17 mouse cellular contexts compared by ENCODE assay signal in genomic region chr1:165017793-165018192, GRCm38 (mm10).
A peak's percentile ranks its signal among the peaks of the same experiment; 100 is the strongest.
DNase-seq lines count a peak whose midpoint lies in the region; ATAC-seq and TF ChIP-seq lines count a peak whose summit lies in the region.
"Had no signal": no experiment of that assay in that cellular context is flagged by ENCODE, and none has a peak within 500 bp of the region (broad histone marks: within the 10 kb centered on the region; RNA-seq: fewer than 3 reads in every experiment).

No protein-coding gene starts in this region.

- H3K4me3 ChIP-seq in layer of hippocampus, adult 2 months: no peak overlapping the region
- H3K4me3 ChIP-seq in forebrain, embryonic 13.5 days: no peak overlapping the region
- H3K4me3 ChIP-seq in hindbrain, postnatal 0 days (ENCODE audit: low read length): no peak overlapping the region
- no peak overlapping the region for H3K4me3 ChIP-seq in neural tube, embryonic 12.5 days
- H3K4me3 ChIP-seq: liver, embryonic 13.5 days had no signal

- intact Hi-C loops in left cerebral cortex, postnatal 14 days (cut with DNase I): loop anchor here (5.0 kb wide), 1 partner anchor 90 kb away; no protein-coding TSS in a partner anchor

- H3K27me3 ChIP-seq in forebrain, embryonic 13.5 days: no peaks in the 10 kb centered on the region
- H3K27me3 ChIP-seq in hindbrain, postnatal 0 days (ENCODE audit: insufficient read depth, low read length): no peaks in the 10 kb centered on the region
- no peaks in the 10 kb centered on the region for H3K27me3 ChIP-seq in neural tube, embryonic 12.5 days (replicated peaks)
- H3K27me3 ChIP-seq: liver, embryonic 13.5 days had no signal

- no peak overlapping the region for H3K4me2 ChIP-seq in forebrain, embryonic 13.5 days
- no peak overlapping the region for H3K4me2 ChIP-seq in hindbrain, postnatal 0 days (ENCODE audit: low read depth, low read length)
- no peak overlapping the region for H3K4me2 ChIP-seq in neural tube, embryonic 12.5 days (replicated peaks)
- H3K4me2 ChIP-seq: liver, embryonic 13.5 days had no signal

- TF ChIP-seq CTCF in layer of hippocampus, adult 2 months (conservative IDR thresholded peaks at IDR 0.05): no peak
- no peak for TF ChIP-seq CTCF in hindbrain, postnatal 0 days (IDR thresholded peaks at IDR 0.05; ENCODE audit: low read depth)

- no peak for DNase-seq in layer of hippocampus, adult 2 months (ENCODE audit: low spot score in 2 of 2)
- no peak for DNase-seq in layer of hippocampus, adult 18-20 months (ENCODE audit: low spot score in 2 of 2)
- DNase-seq in hindbrain, postnatal 0 days (ENCODE audit: low spot score): peak; percentile 65
- no peak for DNase-seq in frontal cortex, postnatal 36 days (ENCODE audit: low spot score in 2 of 2)
- DNase-seq in frontal cortex, adult 2 months (ENCODE audit: extremely low spot score in 1 of 2, low spot score in 1 of 2): no peak
- no peak for DNase-seq in left cerebral cortex, postnatal 14 days (ENCODE audit: low spot score in 2 of 2)
- DNase-seq: B cell, adult 2 months; cerebellum, adult 2 months; gastrocnemius, postnatal 36 days; kidney, postnatal 25 days; left cerebral cortex, postnatal 4 days; liver, embryonic 13.5 days; thymus, adult 18-20 months had no signal

- WGBS in forebrain, embryonic 13.5 days: 27% methylated on average over 6 of the region's 6 CpGs
- 24% methylated on average over 6 of the region's 6 CpGs for WGBS in hindbrain, postnatal 0 days
- 46% methylated on average over 6 of the region's 6 CpGs for WGBS in neural tube, embryonic 12.5 days

- peak overlapping the region; percentile 48; the same call in 1 of the 2 replicates for H3K27ac ChIP-seq in layer of hippocampus, adult 2 months
- H3K27ac ChIP-seq in forebrain, embryonic 13.5 days: no peak overlapping the region
- 0 out of 2 replicates have a peak overlapping the region, but pooled peaks have one; percentile 32 for H3K27ac ChIP-seq in hindbrain, postnatal 0 days
- H3K27ac ChIP-seq in neural tube, embryonic 12.5 days: no peak overlapping the region
- H3K27ac ChIP-seq: liver, embryonic 13.5 days had no signal

- no peak overlapping the region for H3K9ac ChIP-seq in forebrain, embryonic 13.5 days
- H3K9ac ChIP-seq in hindbrain, postnatal 0 days (replicated peaks; ENCODE audit: low read length): no peak overlapping the region
- H3K9ac ChIP-seq in neural tube, embryonic 12.5 days: no peak overlapping the region
- H3K9ac ChIP-seq: liver, embryonic 13.5 days had no signal

- peaks cover 10% of the 10 kb centered on the region for H3K4me1 ChIP-seq in forebrain, embryonic 13.5 days
- H3K4me1 ChIP-seq in hindbrain, postnatal 0 days (ENCODE audit: insufficient read depth, low read length): peaks cover 8% of the 10 kb centered on the region
- H3K4me1 ChIP-seq in neural tube, embryonic 12.5 days: no peaks in the 10 kb centered on the region; the same call in 1 of the 2 replicates
- H3K4me1 ChIP-seq: liver, embryonic 13.5 days had no signal

- ATAC-seq in forebrain, embryonic 13.5 days: peak; percentile 14; the same call in 1 of the 2 replicates
- ATAC-seq in hindbrain, postnatal 0 days: peak; percentile 48
- ATAC-seq in neural tube, embryonic 12.5 days (ENCODE audit: low FRiP score, low read depth): peak; percentile 22; the same call in 1 of the 2 replicates
- ATAC-seq: lung, postnatal 0 days; Patski had no signal

- no peaks in the 10 kb centered on the region for H3K9me3 ChIP-seq in forebrain, embryonic 13.5 days (replicated peaks)
- H3K9me3 ChIP-seq in hindbrain, postnatal 0 days (ENCODE audit: low read length): no peaks in the 10 kb centered on the region
- H3K9me3 ChIP-seq in neural tube, embryonic 12.5 days: no peaks in the 10 kb centered on the region
- H3K9me3 ChIP-seq: liver, embryonic 13.5 days had no signal

- no peaks in the 10 kb centered on the region for H3K36me3 ChIP-seq in forebrain, embryonic 13.5 days (ENCODE audit: poor library complexity, severe bottlenecking)
- H3K36me3 ChIP-seq in hindbrain, postnatal 0 days (ENCODE audit: insufficient read depth, low read length): no peaks in the 10 kb centered on the region
- H3K36me3 ChIP-seq in neural tube, embryonic 12.5 days: no peaks in the 10 kb centered on the region
- H3K36me3 ChIP-seq: liver, embryonic 13.5 days had no signal

Comparison
In these comparisons a context has a peak if more than half of its experiments do, and no peak if none do; other contexts are left out.
1. H3K27ac ChIP-seq: peak in layer of hippocampus, adult 2 months (single experiment) and hindbrain, postnatal 0 days (single experiment); none in forebrain, embryonic 13.5 days (single experiment) and neural tube, embryonic 12.5 days (single experiment).
2. Peak in every context shown above with its lines, with median percentiles within 50 percentile points of each other: ATAC-seq.